Mouse (Mus musculus): Measurements from ENCODE around the gene Chga. TPM values are rescaled to one million over a fixed set of nuclear protein-coding genes. Genes with fewer than 3 reads are reported as not detected.

The Chga gene
- 23.5 and 24.0 TPM in 2 replicates for polyA plus RNA-seq (2014; fragmentation: Nextera tagmentation; extraction: Ambion mirVana)

DNA sequence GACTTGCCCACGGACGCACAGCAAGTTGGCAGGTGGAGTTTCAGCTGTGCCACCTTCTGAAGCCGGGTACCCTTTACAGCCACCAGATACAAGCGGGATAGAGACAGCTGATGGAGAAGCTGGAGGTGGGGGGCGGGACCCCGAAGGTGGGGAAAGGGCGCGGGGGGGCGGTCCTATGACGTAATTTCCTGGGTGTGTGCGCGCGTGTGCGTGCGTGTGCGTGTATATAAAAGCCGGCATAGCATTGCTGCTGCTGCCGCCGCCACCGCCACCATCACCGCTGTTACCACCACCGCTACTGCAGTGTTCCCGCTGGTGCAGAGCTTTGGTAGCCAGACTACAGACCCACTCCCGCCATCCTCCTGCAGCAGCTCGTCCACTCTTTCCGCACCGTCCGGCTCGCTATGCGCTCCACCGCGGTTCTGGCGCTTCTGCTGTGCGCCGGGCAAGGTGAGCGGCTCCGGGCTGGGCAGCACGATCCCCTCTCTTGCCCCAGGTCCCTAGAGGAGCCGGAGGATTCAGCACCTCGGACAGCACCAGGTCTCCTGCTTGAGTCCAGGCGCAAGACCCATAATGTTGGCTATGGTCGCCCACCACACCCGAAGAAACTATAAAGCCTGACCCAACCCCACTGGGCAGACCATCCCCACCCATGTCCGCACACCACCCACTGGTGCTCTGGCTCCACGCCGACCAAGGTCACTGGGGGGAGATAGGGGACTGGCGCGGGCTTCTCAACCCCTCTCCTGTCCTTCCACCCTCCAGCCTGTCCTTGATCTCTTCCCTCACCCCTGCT, at the start of gene Chga:
Chga (plus strand) TSS at position 249 of the 796 bp plus-strand sequence.
- peak; percentile 83 for ATAC-seq (ENCODE audit: low FRiP score)
- no peaks in the 10 kb centered on the region for H3K36me3 ChIP-seq (ENCODE audit: control insufficient read depth, insufficient read depth, low read length)
- peak within 1 kb of the TSS; percentile 42 for H3K4me3 ChIP-seq (ENCODE audit: low read depth, low read length)
- H3K9ac ChIP-seq (ENCODE audit: low read length): peak within 1 kb of the TSS; percentile 31
- H3K9me3 ChIP-seq (ENCODE audit: control insufficient read depth, low read length): no peaks in the 10 kb centered on the region
- no peak within 1 kb of the TSS for H3K27ac ChIP-seq (ENCODE audit: low read depth, low read length)
- peaks cover 4% of the 10 kb centered on the region for H3K27me3 ChIP-seq (ENCODE audit: control insufficient read depth, insufficient read depth, low read length)
- H3K4me2 ChIP-seq: peak within 1 kb of the TSS; percentile 43
- no peaks in the 10 kb centered on the region for H3K4me1 ChIP-seq (ENCODE audit: control insufficient read depth, insufficient read depth, low read length)
- peak; percentile 98 for DNase-seq (ENCODE audit: low spot score, missing footprints)
- 4% methylated on average over 48 of the region's 48 CpGs for WGBS

DNA sequence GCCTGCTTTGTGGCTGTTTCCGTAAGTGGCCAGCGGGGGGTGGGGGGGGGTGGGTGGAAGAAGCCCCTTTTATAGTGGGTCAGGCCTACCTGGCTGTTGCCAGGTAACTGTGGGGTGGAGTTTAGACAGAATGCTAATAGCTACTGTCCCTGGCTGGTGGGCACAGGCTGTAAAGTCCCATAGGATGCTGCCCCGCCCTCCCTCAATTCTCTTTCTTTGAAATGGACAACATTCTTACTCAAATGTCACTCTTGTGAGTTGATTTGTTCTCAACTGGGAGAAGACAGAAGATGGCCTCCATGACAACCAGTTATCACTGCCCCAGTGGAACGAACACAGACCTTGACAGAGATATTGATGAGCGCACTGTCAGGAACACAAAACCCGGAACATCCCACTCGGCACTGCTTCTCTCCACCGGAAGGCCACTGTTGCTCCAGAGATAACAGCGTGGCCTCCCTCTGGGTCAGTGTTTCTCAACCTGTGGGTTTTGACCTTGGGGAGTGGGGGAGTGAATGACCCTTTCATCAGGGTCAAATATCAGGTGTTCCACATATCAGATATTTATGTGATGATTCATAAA, 49.5 kb upstream of the Chga start:
- no peak overlapping the region for H3K27ac ChIP-seq (ENCODE audit: low read depth, low read length)
- no peak overlapping the region for H3K4me2 ChIP-seq
- ATAC-seq (ENCODE audit: low FRiP score) (no peak), DNase-seq (ENCODE audit: low spot score, missing footprints) (no peak)
- no peaks in the 10 kb centered on the region for H3K27me3 ChIP-seq (ENCODE audit: control insufficient read depth, insufficient read depth, low read length)
- no peak overlapping the region for H3K9ac ChIP-seq (ENCODE audit: low read length)
- no peak overlapping the region for H3K4me3 ChIP-seq (ENCODE audit: low read depth, low read length)
- H3K36me3 ChIP-seq (ENCODE audit: control insufficient read depth, insufficient read depth, low read length): no peaks in the 10 kb centered on the region
- H3K4me1 ChIP-seq (ENCODE audit: control insufficient read depth, insufficient read depth, low read length): no peaks in the 10 kb centered on the region
- H3K9me3 ChIP-seq (ENCODE audit: control insufficient read depth, low read length): no peaks in the 10 kb centered on the region
- WGBS: 72% methylated on average over 9 of the region's 9 CpGs

DNA sequence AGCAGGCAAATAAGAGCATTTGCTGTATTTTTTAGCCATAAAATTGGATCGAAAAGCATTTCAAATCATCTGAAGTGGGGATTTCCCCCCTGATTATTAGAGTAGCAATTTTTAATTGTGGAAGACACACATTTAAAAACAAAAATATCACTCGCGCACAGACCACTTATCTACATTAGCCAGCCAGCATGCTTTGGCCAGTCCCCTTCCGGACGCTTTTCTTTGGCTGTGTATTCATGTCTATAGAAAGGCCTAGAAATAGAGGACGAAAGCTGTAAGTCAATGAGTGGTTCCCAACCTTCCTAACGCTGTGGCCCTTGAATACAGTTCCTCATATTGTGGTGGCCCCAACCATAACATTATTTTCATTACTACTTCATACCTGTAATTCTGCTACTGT, 48.8 kb upstream of the Chga start:
- Histone ChIP-seq H3K27ac (ENCODE audit: low read depth, low read length) (no peak overlapping the region), H3K36me3 (ENCODE audit: control insufficient read depth, insufficient read depth, low read length) (no peaks in the 10 kb centered on the region), H3K9me3 (ENCODE audit: control insufficient read depth, low read length) (no peaks in the 10 kb centered on the region), H3K4me2 (no peak overlapping the region), H3K4me1 (ENCODE audit: control insufficient read depth, insufficient read depth, low read length) (no peaks in the 10 kb centered on the region), H3K4me3 (ENCODE audit: low read depth, low read length) (no peak overlapping the region), H3K27me3 (ENCODE audit: control insufficient read depth, insufficient read depth, low read length) (no peaks in the 10 kb centered on the region), H3K9ac (ENCODE audit: low read length) (no peak overlapping the region)
- DNase-seq (ENCODE audit: low spot score, missing footprints) (no peak), ATAC-seq (ENCODE audit: low FRiP score) (no peak)
- 90% methylated on average over 7 of the region's 7 CpGs for WGBS

DNA sequence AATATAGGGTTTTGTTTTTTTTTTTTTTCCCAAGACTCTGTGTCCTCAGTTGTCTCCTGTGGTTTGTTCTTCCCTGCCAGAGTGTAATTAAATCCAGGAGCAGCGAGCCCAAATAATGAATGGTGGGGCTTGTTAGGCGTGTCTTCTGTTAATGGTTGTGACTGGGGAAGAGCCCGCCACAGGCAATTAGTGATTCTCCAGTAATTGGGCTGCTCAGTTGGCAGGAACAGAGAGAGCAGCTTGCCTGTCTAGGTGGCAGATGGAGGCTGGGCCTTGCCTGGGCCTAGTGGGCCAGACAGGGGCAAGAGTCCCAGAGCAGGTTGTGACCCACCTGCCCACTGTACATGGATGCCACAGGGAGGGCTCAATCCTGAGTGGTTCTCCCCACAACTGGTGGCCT, 43.4 kb upstream of the Chga start:
- no peak overlapping the region for H3K27ac ChIP-seq (ENCODE audit: low read depth, low read length)

DNA sequence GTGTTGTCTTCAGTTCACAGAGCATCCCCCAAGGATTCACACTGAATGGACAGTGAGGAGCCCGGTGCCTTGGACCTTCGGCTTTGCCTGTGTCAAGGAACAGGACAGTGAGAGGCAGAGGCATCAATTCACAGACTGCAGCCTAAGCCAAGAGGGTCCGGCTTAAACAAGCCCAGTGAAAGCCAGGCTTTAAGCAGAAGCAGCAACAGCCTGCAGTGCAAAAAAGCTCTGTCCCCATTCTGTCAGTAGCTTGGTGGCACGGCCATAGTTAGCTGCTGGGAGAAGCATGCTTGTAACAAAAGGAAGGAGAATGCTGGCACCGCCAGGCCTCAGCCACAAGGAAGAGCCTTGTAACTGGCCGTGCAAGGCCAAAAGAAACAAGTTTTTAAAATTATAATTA, 40.6 kb upstream of the Chga start:
- Histone ChIP-seq H3K4me1 (ENCODE audit: control insufficient read depth, insufficient read depth, low read length) (no peaks in the 10 kb centered on the region), H3K27me3 (ENCODE audit: control insufficient read depth, insufficient read depth, low read length) (no peaks in the 10 kb centered on the region), H3K36me3 (ENCODE audit: control insufficient read depth, insufficient read depth, low read length) (no peaks in the 10 kb centered on the region), H3K27ac (ENCODE audit: low read depth, low read length) (no peak overlapping the region), H3K4me3 (ENCODE audit: low read depth, low read length) (no peak overlapping the region), H3K9me3 (ENCODE audit: control insufficient read depth, low read length) (no peaks in the 10 kb centered on the region), H3K9ac (ENCODE audit: low read length) (no peak overlapping the region), H3K4me2 (no peak overlapping the region)
- DNase-seq (ENCODE audit: low spot score, missing footprints) (no peak), ATAC-seq (ENCODE audit: low FRiP score) (no peak)
- WGBS: 72% methylated on average over 6 of the region's 6 CpGs

More for the DNA sequence above, 43.4 kb upstream of the Chga start:
- H3K9ac ChIP-seq (ENCODE audit: low read length): no peak overlapping the region
- DNase-seq (ENCODE audit: low spot score, missing footprints): no peak
- H3K4me2 ChIP-seq: no peak overlapping the region
- WGBS: 60% methylated on average over 3 of the region's 3 CpGs
- no peaks in the 10 kb centered on the region for H3K4me1 ChIP-seq (ENCODE audit: control insufficient read depth, insufficient read depth, low read length)
- H3K27me3 ChIP-seq (ENCODE audit: control insufficient read depth, insufficient read depth, low read length): no peaks in the 10 kb centered on the region
- no peaks in the 10 kb centered on the region for H3K36me3 ChIP-seq (ENCODE audit: control insufficient read depth, insufficient read depth, low read length)
- ATAC-seq (ENCODE audit: low FRiP score): no peak
- no peak overlapping the region for H3K4me3 ChIP-seq (ENCODE audit: low read depth, low read length)
- no peaks in the 10 kb centered on the region for H3K9me3 ChIP-seq (ENCODE audit: control insufficient read depth, low read length)

DNA sequence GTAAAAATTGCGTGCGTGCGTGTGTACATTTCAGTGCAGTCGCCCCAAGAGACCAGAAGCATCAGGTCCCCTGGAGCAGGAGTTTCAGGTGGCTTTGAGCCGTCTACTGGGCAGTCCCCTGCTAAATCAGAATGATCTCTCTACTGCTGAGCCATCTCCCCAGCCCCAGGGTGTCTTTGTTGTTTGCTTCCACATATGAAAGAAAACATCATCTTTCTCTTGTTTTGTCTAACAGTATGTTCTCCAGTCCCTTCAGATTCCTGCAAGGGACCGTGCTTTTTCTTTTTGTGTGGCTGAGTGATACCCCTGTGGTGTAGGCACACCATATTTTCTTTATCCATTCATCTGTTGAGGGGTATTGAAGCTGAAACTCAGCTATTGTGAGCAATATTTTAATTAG, 40.0 kb upstream of the Chga start:
- WGBS: 84% methylated on average over 6 of the region's 6 CpGs
- H3K4me3 ChIP-seq (ENCODE audit: low read depth, low read length): no peak overlapping the region
- H3K27ac ChIP-seq (ENCODE audit: low read depth, low read length): no peak overlapping the region
- no peak overlapping the region for H3K4me2 ChIP-seq
- no peaks in the 10 kb centered on the region for H3K27me3 ChIP-seq (ENCODE audit: control insufficient read depth, insufficient read depth, low read length)
- DNase-seq (ENCODE audit: low spot score, missing footprints) (no peak), ATAC-seq (ENCODE audit: low FRiP score) (no peak)
- no peaks in the 10 kb centered on the region for H3K4me1 ChIP-seq (ENCODE audit: control insufficient read depth, insufficient read depth, low read length)
- no peak overlapping the region for H3K9ac ChIP-seq (ENCODE audit: low read length)
- H3K36me3 ChIP-seq (ENCODE audit: control insufficient read depth, insufficient read depth, low read length): no peaks in the 10 kb centered on the region
- no peaks in the 10 kb centered on the region for H3K9me3 ChIP-seq (ENCODE audit: control insufficient read depth, low read length)

DNA sequence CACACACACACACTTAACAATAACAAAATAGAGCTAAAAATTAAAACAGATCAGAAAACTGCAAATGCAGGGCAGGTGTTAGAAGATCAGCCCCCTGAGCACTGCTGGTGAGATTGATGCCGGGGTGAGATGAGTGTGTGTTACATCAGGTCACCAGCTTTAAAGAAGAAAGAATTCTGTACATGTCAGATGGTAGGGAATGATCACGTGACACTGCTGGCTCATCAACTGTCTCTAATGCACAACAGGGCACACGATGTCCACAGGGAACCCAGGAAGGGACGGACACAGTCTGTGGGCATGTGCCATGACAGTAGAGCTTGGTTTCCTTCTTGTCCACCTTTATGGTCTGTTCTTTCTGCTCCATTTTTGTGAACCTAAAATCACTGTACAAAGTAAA, 38.6 kb upstream of the Chga start:
- H3K27me3 ChIP-seq (ENCODE audit: control insufficient read depth, insufficient read depth, low read length): no peaks in the 10 kb centered on the region
- H3K9me3 ChIP-seq (ENCODE audit: control insufficient read depth, low read length): no peaks in the 10 kb centered on the region
- no peaks in the 10 kb centered on the region for H3K36me3 ChIP-seq (ENCODE audit: control insufficient read depth, insufficient read depth, low read length)
- no peak overlapping the region for H3K9ac ChIP-seq (ENCODE audit: low read length)
- no peak for DNase-seq (ENCODE audit: low spot score, missing footprints)
- H3K4me3 ChIP-seq (ENCODE audit: low read depth, low read length): no peak overlapping the region
- H3K27ac ChIP-seq (ENCODE audit: low read depth, low read length): no peak overlapping the region
- WGBS: 84% methylated on average over 4 of the region's 4 CpGs
- ATAC-seq (ENCODE audit: low FRiP score): no peak
- H3K4me1 ChIP-seq (ENCODE audit: control insufficient read depth, insufficient read depth, low read length): no peaks in the 10 kb centered on the region
- no peak overlapping the region for H3K4me2 ChIP-seq

DNA sequence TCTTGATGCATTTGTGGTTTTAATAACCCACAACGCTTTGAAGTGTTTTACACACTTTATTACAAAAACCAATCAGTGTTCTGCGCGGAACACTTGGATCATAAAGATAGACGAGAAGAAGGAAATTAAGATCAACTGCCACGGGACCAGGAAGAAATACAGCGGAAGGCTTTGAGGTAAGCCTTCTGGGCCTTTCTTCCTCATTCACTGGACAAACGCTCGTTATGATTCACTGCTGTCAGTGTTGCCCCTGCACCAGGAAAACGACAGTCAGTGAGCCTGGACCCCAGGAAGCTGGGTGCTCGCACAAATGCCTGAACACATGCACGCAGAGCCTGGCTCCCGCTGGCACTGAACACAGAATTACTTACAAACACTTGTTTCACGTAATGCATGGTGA, 37.1 kb upstream of the Chga start:
- 87% methylated on average over 13 of the region's 13 CpGs for WGBS
- Histone ChIP-seq H3K27me3 (ENCODE audit: control insufficient read depth, insufficient read depth, low read length) (no peaks in the 10 kb centered on the region), H3K36me3 (ENCODE audit: control insufficient read depth, insufficient read depth, low read length) (no peaks in the 10 kb centered on the region), H3K4me2 (no peak overlapping the region), H3K4me3 (ENCODE audit: low read depth, low read length) (no peak overlapping the region), H3K27ac (ENCODE audit: low read depth, low read length) (no peak overlapping the region), H3K9me3 (ENCODE audit: control insufficient read depth, low read length) (no peaks in the 10 kb centered on the region), H3K9ac (ENCODE audit: low read length) (no peak overlapping the region), H3K4me1 (ENCODE audit: control insufficient read depth, insufficient read depth, low read length) (no peaks in the 10 kb centered on the region)
- DNase-seq (ENCODE audit: low spot score, missing footprints): no peak
- ATAC-seq (ENCODE audit: low FRiP score): no peak

DNA sequence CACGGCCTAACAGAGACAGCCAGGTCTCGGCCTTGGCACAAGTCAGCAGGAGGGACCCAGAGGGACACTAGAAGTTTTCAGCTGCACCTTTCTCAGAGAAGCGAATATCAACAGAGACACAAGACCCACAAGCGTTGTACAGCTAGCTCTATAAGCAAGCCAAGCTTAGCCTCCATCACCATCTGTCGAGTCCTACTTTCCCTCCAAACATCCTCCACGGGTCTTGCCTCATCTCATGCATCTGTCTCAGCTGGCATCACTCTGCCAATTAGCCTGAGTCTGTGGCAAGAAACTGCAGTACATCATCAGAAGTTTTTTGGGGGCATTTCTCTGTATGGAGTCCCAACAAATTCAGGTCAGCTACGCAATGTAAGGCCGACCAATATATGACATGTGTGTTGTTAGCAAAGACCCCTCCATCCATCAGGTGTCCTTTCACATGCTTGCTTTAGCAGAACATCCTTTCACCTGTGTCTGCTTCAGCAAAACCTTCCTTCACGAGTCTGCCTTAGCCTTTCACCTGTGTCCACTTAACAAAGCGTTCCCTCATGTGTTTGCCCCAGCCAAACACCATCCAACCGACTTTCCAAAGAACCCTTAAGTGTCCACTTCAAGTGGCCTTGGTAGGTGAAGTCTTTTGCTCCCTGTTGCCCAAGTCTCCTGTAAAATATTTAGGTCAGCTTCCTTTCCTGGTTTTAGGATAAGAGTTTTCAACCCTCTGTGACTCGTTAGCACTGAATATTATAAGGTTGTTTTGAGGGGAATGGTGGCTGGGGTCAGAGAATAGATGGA, 34.6 kb upstream of the Chga start:
- 88% methylated on average over 12 of the region's 12 CpGs for WGBS
- Histone ChIP-seq H3K9ac (ENCODE audit: low read length) (no peak overlapping the region), H3K4me2 (no peak overlapping the region), H3K36me3 (ENCODE audit: control insufficient read depth, insufficient read depth, low read length) (no peaks in the 10 kb centered on the region), H3K27me3 (ENCODE audit: control insufficient read depth, insufficient read depth, low read length) (no peaks in the 10 kb centered on the region), H3K27ac (ENCODE audit: low read depth, low read length) (no peak overlapping the region), H3K9me3 (ENCODE audit: control insufficient read depth, low read length) (no peaks in the 10 kb centered on the region), H3K4me1 (ENCODE audit: control insufficient read depth, insufficient read depth, low read length) (no peaks in the 10 kb centered on the region), H3K4me3 (ENCODE audit: low read depth, low read length) (no peak overlapping the region)
- DNase-seq (ENCODE audit: low spot score, missing footprints) (no peak), ATAC-seq (ENCODE audit: low FRiP score) (no peak)
